Mouse (Mus musculus) heart, embryonic 14.5 days (tissue): ENCODE results near the gene Slc6a20b. TPM values are rescaled to one million over a fixed set of nuclear protein-coding genes. Genes with fewer than 3 reads are reported as not detected.

Source experiments
- ATAC-seq: fragments of 200-750 bp; cut with Nextera tagmentation; 2 replicates; pipeline ENCODE4 v1.8.0; 2017; ENCODE audit warnings: low read depth, moderate TSS enrichment; ENCODE audit not compliant: insufficient number of reproducible peaks, insufficient read depth, low FRiP score
- H3K27ac ChIP-seq, 2 experiments: fragments of 200-500 bp in 1 of 2; fragments of 300-500 bp in 1 of 2; sonication (generic) in 1 of 2; replicated peaks in 1 of 2; 2 replicates each; pipeline ENCODE4 v1.5.1; 2012 to 2014; ENCODE audit warnings: low read depth in 2 of 2, low read length in 2 of 2, control low read depth in 1 of 2, mild to moderate bottlenecking in 1 of 2, mixed read lengths in 1 of 2; ENCODE audit not compliant: control insufficient read depth in 1 of 2, insufficient read depth in 1 of 2
- H3K27me3 ChIP-seq: fragments of 300-500 bp; sonication (generic); 2 replicates; pipeline ENCODE4 v1.6.1; 2014; ENCODE audit warnings: mild to moderate bottlenecking, low read length, control low read depth; ENCODE audit not compliant: control insufficient read depth, insufficient read depth
- H3K36me3 ChIP-seq: fragments of 300-500 bp; sonication (generic); 2 replicates; pipeline ENCODE4 v1.6.1; 2014; ENCODE audit warnings: mild to moderate bottlenecking, control low read depth, low read length, mixed read lengths; ENCODE audit not compliant: control insufficient read depth, insufficient read depth
- H3K4me1 ChIP-seq, 2 experiments: fragments of 200-500 bp in 1 of 2; fragments of 300-500 bp in 1 of 2; sonication (generic) in 1 of 2; 2 replicates each; pipeline ENCODE4 v1.6.1; 2012 to 2014; ENCODE audit warnings: low read length in 2 of 2, control low read depth in 1 of 2, mixed read lengths in 1 of 2; ENCODE audit not compliant: control insufficient read depth in 2 of 2, insufficient read depth in 2 of 2
- H3K4me2 ChIP-seq: fragments of 300-500 bp; sonication (generic); 2 replicates; pipeline ENCODE4 v1.6.1; 2014; ENCODE audit warnings: mild to moderate bottlenecking, low read length
- H3K4me3 ChIP-seq, 2 experiments: fragments of 200-500 bp in 1 of 2; fragments of 300-500 bp in 1 of 2; sonication (generic) in 1 of 2; 2 replicates each; pipeline ENCODE4 v1.5.1; 2012 to 2014; ENCODE audit warnings: low read length in 2 of 2, mild to moderate bottlenecking in 2 of 2, control low read depth in 1 of 2, low read depth in 1 of 2, moderate library complexity in 1 of 2; ENCODE audit not compliant: control insufficient read depth in 1 of 2, insufficient read depth in 1 of 2
- H3K9ac ChIP-seq: fragments of 300-500 bp; sonication (generic); 2 replicates; pipeline ENCODE4 v1.6.1; 2014; ENCODE audit warnings: mild to moderate bottlenecking, low read length
- H3K9me3 ChIP-seq: fragments of 300-500 bp; sonication (generic); 2 replicates; pipeline ENCODE4 v1.6.1; 2016; ENCODE audit warnings: low read length, control low read depth; ENCODE audit not compliant: control insufficient read depth
- WGBS: fragments of 180-500 bp; shearing (Covaris S2); extraction: QIAGEN DNeasy Blood & Tissue Kit; methylation state at CpG from one replicate; pipeline ENCODE4 v1.1.7; 2014; 5-methylcytosine and 5-hydroxymethylcytosine counted together
- polyA plus RNA-seq: library from polyadenylated mRNA; unstranded; fragments of >200 nt; fragmentation: Nextera tagmentation; extraction: Ambion mirVana; gene quantifications from 2 replicates; pipeline ENCODE4 v1.2.1, GENCODE M21; 2014

The Slc6a20b gene
- polyA plus RNA-seq, 1 experiment from 2014 or later, result 0.26 TPM

- Histone ChIP-seq H3K4me1 (no peaks in the 10 kb centered on the region), H3K9ac (no peak overlapping the region), H3K36me3 (no peaks in the 10 kb centered on the region), H3K4me2 (no peak overlapping the region), H3K27ac (no peak overlapping the region), H3K4me3 (no peak overlapping the region), H3K9me3 (no peaks in the 10 kb centered on the region), H3K27me3 (no peaks in the 10 kb centered on the region)
- no peak for ATAC-seq
- WGBS, result 89% methylated on average over 11 of the region's 11 CpGs
Measured at GRCm38 (mm10) chr9:123625821-123626220, 6.5 kb downstream of the Slc6a20b start.

GRCm38 (mm10) chr9:123624741-123625140 is 7.6 kb downstream of the Slc6a20b start:
- no peaks in the 10 kb centered on the region for H3K9me3 ChIP-seq
- 72% methylated on average over 2 of the region's 2 CpGs for WGBS
- H3K4me3 ChIP-seq, result no peak overlapping the region
- no peaks in the 10 kb centered on the region for H3K27me3 ChIP-seq
- no peaks in the 10 kb centered on the region for H3K4me1 ChIP-seq
- no peak overlapping the region for H3K4me2 ChIP-seq
- no peak for ATAC-seq
- no peaks in the 10 kb centered on the region for H3K36me3 ChIP-seq
- H3K9ac ChIP-seq, result no peak overlapping the region
- H3K27ac ChIP-seq, result no peak overlapping the region

- Histone ChIP-seq H3K27ac (no peak overlapping the region), H3K9ac (no peak overlapping the region), H3K4me1 (no peaks in the 10 kb centered on the region)
Measured at GRCm38 (mm10) chr9:123620311-123621098, 11.9 kb downstream of the Slc6a20b start.

GRCm38 (mm10) chr9:123601529-123601928 is 30.8 kb downstream of the Slc6a20b start:
- WGBS, result 74% methylated on average over 1 of the region's 1 CpGs
- Histone ChIP-seq H3K9me3 (no peaks in the 10 kb centered on the region), H3K4me1 (peaks cover 4 to 13% of the 10 kb centered on the region in 2 experiments; a peak in 3 of 4 replicates), H3K27ac (no peak overlapping the region), H3K4me2 (no peak overlapping the region), H3K9ac (no peak overlapping the region), H3K4me3 (no peak overlapping the region), H3K36me3 (no peaks in the 10 kb centered on the region), H3K27me3 (no peaks in the 10 kb centered on the region)
- no peak for ATAC-seq

More at GRCm38 (mm10) chr9:123620311-123621098, 11.9 kb downstream of the Slc6a20b start:
- ATAC-seq, result no peak
- Histone ChIP-seq H3K9me3 (no peaks in the 10 kb centered on the region), H3K4me3 (no peak overlapping the region), H3K27me3 (no peaks in the 10 kb centered on the region), H3K36me3 (no peaks in the 10 kb centered on the region), H3K4me2 (no peak overlapping the region)
- WGBS, result 84% methylated on average over 5 of the region's 5 CpGs

GRCm38 (mm10) chr9:123597376-123597775 is 35.0 kb downstream of the Slc6a20b start:
- ATAC-seq, result 0 out of 2 replicates have a peak, but pooled peaks have one; percentile 6
- Histone ChIP-seq H3K4me1 (peaks cover 6 to 13% of the 10 kb centered on the region in 2 experiments; a peak in 3 of 4 replicates), H3K9ac (no peak overlapping the region), H3K27me3 (no peaks in the 10 kb centered on the region), H3K4me2 (no peak overlapping the region), H3K9me3 (no peaks in the 10 kb centered on the region), H3K27ac (no peak overlapping the region), H3K4me3 (no peak overlapping the region), H3K36me3 (peaks cover 29% of the 10 kb centered on the region)
- WGBS, result 72% methylated on average over 2 of the region's 2 CpGs

GRCm38 (mm10) chr9:123596910-123597309 is 35.5 kb downstream of the Slc6a20b start:
- Histone ChIP-seq H3K36me3 (peaks cover 31% of the 10 kb centered on the region), H3K4me1 (peaks cover 6 to 13% of the 10 kb centered on the region in 2 experiments; a peak in 3 of 4 replicates), H3K9me3 (no peaks in the 10 kb centered on the region), H3K4me3 (no peak overlapping the region), H3K9ac (no peak overlapping the region), H3K4me2 (no peak overlapping the region), H3K27me3 (no peaks in the 10 kb centered on the region), H3K27ac (no peak overlapping the region)
- no peak for ATAC-seq
- 97% methylated on average over 2 of the region's 2 CpGs for WGBS

- Histone ChIP-seq H3K27me3 (no peaks in the 10 kb centered on the region), H3K27ac (no peak overlapping the region), H3K36me3 (peaks cover 44% of the 10 kb centered on the region), H3K4me1 (peaks cover 6 to 13% of the 10 kb centered on the region in 2 experiments; a peak in 3 of 4 replicates), H3K9me3 (no peaks in the 10 kb centered on the region), H3K4me3 (no peak overlapping the region), H3K4me2 (no peak overlapping the region), H3K9ac (no peak overlapping the region)
- ATAC-seq, result no peak
- 85% methylated on average over 4 of the region's 4 CpGs for WGBS
Measured at GRCm38 (mm10) chr9:123595194-123595593, 37.2 kb downstream of the Slc6a20b start.
